Mouse (Mus musculus): ENCODE measurements around the gene Rusc2. TPM values are rescaled to one million over a fixed set of nuclear protein-coding genes. Genes with fewer than 3 reads are reported as not detected.

Gene Rusc2
- 12.5 and 33.4 TPM in 2 replicates for polyA plus RNA-seq (2016; fragmentation: Nextera tagmentation; extraction: Ambion mirVana)

DNA sequence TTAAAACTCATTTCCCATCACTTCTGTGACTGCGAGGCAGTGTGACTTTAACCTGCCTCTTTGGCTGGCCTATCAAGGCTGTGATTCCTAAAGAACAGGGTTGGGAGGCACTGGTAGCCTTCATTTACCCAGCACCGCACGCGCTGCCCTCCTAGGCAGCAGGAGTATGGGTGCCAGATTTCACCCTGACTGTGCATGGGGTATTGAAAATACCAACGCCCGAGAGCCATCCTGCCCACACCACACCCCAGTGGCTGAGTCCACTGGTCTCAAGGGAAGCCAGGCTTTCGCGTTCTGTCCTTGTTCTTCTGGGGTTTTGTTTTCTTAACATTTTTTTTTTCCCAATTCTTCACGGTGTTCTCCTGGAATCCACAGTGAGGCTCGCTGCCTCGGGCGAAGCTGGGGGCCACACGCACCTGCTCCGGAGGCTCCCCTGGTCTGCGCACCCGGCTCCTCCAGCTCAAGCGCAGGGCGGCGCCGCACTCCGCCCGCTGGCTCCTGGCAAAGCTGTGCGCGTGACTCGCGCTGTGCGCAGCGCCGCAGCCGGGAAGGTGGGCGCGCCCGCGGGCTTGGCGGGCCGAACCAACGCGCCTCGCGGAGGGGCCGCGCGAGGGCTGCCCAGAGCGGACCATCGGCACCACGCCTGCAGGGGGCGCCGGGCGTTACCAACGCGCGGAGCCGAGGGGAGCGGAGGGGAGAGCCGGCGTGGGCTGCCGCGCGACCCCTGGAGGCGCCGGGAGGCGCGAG is at the start of gene Rusc2:
Gene Rusc2, plus strand, starts transcription at position 572 of the 747 bp plus-strand sequence.
- H3K27ac ChIP-seq = peak within 1 kb of the TSS; percentile 89
- H3K36me3 ChIP-seq = no peaks in the 10 kb centered on the region
- peak; percentile 84 for DNase-seq (ENCODE audit: low spot score)
- 2% methylated on average over 63 of the region's 63 CpGs for WGBS
- peaks cover 23% of the 10 kb centered on the region for H3K27me3 ChIP-seq (ENCODE audit: insufficient read depth, poor library complexity, severe bottlenecking)
- H3K9me3 ChIP-seq = no peaks in the 10 kb centered on the region
- H3K4me3 ChIP-seq = peak within 1 kb of the TSS; percentile 73
- H3K4me1 ChIP-seq (replicated peaks) = peaks cover 23% of the 10 kb centered on the region

DNA sequence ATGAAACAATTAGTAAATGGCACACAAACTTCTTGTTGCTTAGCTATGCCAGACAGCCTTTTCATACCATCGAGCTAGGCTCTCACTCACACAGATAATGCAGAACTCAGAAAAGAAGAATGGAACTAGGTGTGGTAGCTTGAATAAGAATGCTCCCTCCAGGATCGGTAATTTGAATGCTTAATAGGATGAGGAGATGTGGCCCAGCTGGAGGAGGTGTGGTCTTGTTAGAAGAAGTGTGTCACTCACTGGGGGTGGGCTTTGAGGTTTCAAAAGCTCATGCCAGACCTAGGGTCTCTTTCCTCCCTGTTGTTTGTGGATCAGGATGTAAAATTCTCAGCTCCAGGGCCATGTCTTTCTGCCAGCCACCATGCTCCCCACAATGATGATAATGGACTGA is 47.0 kb upstream of the Rusc2 start:
- H3K27me3 ChIP-seq (ENCODE audit: insufficient read depth, poor library complexity, severe bottlenecking) = no peaks in the 10 kb centered on the region
- H3K36me3 ChIP-seq = no peaks in the 10 kb centered on the region
- H3K4me1 ChIP-seq (replicated peaks) = no peaks in the 10 kb centered on the region
- H3K27ac ChIP-seq = no peak overlapping the region
- no peak overlapping the region for H3K4me3 ChIP-seq
- peaks cover 12% of the 10 kb centered on the region for H3K9me3 ChIP-seq
- WGBS = 58% methylated on average over 2 of the region's 2 CpGs
- DNase-seq (ENCODE audit: low spot score) = no peak

DNA sequence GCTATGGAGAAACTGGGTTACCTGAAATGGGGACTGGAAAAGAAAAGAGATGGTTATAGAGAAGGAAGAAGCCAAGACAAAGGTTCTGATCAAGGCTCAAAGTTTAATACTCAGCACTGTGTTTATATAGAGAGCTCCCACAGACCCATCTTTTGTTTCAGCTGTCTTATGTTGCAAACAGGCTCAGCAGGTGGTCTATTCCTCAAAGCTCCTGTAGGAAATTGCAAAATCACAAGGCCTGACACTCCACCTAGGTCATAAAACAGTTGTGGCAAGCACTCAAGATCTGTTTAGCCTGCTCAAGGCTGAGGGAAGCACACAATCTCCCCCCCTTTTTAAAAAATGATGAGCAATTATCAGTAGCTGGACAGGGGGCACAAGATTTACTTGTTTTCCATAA is 45.6 kb upstream of the Rusc2 start:
- H3K9me3 ChIP-seq = peaks cover 12% of the 10 kb centered on the region
- H3K4me1 ChIP-seq (replicated peaks) = no peaks in the 10 kb centered on the region
- no peak overlapping the region for H3K27ac ChIP-seq
- H3K27me3 ChIP-seq (ENCODE audit: insufficient read depth, poor library complexity, severe bottlenecking) = no peaks in the 10 kb centered on the region
- no peak overlapping the region for H3K4me3 ChIP-seq
- DNase-seq (ENCODE audit: low spot score) = no peak
- no peaks in the 10 kb centered on the region for H3K36me3 ChIP-seq

DNA sequence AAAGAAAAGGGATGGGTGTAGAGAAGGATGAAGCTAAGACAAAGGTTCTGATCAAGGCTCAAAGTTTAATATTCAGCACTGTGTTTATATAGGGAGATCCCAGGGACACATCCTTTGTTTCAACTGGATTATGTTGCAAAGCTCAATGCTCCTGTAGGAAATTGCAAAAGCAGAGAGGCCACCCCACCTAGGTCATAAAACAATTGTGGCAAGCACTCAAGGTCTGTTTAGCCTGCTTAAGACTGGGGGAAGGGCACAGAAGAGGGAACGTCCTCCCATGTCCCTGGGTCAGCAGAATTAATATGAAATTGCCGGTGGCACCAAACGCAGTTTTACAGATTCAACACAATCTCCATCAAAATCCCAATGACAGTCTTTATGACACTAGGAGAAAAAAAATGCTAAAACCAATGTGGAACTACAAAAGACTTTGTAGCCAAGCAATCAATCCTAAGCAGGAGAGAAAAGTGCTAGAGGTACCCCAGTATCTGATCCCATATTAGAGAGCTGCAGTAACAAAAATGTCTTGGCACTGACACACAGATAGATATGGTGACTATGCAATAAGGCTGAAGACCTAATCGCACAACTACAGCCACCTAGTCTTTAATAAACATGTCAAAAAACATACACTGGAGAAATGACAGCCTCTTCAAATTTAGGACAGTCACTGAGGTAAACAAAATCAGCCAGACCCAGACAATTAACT is 41.5 kb upstream of the Rusc2 start:
- 85% methylated on average over 4 of the region's 4 CpGs for WGBS

DNA sequence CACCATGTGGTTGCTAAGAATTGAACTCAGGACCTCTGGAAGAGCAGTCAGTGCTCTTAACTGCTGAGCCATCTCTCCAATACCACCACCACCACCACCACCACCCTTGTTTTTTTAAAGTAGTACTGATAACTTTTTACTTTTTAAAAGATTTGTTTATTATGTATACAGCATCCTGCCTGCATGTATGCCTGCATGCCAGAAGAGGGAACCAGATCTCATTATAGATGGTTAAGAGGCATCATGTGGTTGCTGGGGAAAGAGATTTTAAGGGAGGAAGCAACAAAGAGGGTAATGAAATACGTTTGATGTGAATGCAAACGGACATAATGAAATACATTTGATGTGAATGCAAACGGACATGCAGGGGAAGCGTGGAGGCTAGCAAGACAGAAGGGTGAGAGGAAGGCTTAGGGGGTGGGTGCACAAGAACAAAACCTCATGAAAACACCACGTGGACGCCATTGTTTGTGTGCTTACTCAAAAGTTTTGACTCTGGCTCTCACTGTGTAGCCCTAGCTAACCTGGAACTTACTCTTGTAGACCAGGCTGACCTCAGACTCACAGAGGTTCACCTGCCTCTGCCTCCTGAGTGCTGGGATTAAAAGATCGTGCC is 40.4 kb upstream of the Rusc2 start:
- Histone ChIP-seq H3K4me1 (replicated peaks) (no peaks in the 10 kb centered on the region), H3K27me3 (ENCODE audit: insufficient read depth, poor library complexity, severe bottlenecking) (no peaks in the 10 kb centered on the region), H3K9me3 (peaks cover 6% of the 10 kb centered on the region), H3K27ac (no peak overlapping the region), H3K4me3 (no peak overlapping the region), H3K36me3 (no peaks in the 10 kb centered on the region)
- no peak for DNase-seq (ENCODE audit: low spot score)
- WGBS = 61% methylated on average over 7 of the region's 7 CpGs

More for the DNA sequence above, 41.5 kb upstream of the Rusc2 start:
- peaks cover 12% of the 10 kb centered on the region for H3K9me3 ChIP-seq
- DNase-seq (ENCODE audit: low spot score) = no peak
- no peaks in the 10 kb centered on the region for H3K36me3 ChIP-seq
- H3K4me1 ChIP-seq (replicated peaks) = no peaks in the 10 kb centered on the region
- H3K27ac ChIP-seq = no peak overlapping the region
- H3K4me3 ChIP-seq = no peak overlapping the region
- H3K27me3 ChIP-seq (ENCODE audit: insufficient read depth, poor library complexity, severe bottlenecking) = no peaks in the 10 kb centered on the region

DNA sequence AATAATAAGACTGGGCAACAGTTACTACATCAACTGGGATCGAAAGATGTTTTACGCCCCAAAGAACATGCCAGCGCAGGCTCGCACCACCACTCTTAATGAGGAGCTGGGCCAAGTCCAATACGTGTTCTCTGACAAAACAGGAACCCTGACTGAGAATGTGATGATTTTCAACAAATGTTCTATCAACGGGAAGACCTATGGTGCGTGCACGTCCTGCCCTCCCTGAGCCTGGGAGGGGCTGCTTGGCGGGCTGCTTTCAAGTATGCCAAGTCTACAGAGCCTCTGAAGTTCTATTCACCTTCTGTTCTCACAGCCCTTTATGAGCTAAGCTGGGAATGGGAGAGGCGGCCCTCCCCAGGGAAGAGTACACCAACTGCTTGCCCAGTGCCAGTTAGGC is 39.3 kb upstream of the Rusc2 start:
- Histone ChIP-seq H3K27ac (no peak overlapping the region), H3K4me3 (no peak overlapping the region), H3K9me3 (no peaks in the 10 kb centered on the region), H3K4me1 (replicated peaks) (no peaks in the 10 kb centered on the region), H3K36me3 (no peaks in the 10 kb centered on the region), H3K27me3 (ENCODE audit: insufficient read depth, poor library complexity, severe bottlenecking) (no peaks in the 10 kb centered on the region)
- DNase-seq (ENCODE audit: low spot score) = no peak
- WGBS = 91% methylated on average over 10 of the region's 10 CpGs

DNA sequence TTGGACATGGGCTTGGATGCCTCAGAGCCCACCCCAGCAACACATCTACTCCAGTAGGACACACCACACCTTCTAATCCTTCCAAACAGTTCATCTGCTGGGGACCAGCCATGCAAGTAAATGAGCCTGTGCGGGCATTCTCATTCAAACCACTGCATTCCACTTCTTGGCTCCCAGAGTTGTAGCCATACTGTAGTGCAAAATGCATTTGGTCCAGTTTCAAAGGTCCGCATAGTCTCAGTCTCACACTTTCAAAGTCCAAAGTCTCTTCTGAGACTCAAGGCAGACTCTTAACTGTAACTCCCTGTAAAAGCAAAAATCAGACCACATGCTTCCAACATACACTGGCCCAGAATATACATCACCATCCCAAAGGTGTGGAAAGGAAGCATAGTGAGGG is 36.8 kb upstream of the Rusc2 start:
- H3K36me3 ChIP-seq = no peaks in the 10 kb centered on the region
- no peaks in the 10 kb centered on the region for H3K9me3 ChIP-seq
- no peaks in the 10 kb centered on the region for H3K27me3 ChIP-seq (ENCODE audit: insufficient read depth, poor library complexity, severe bottlenecking)
- WGBS = 91% methylated on average over 2 of the region's 2 CpGs
- H3K4me1 ChIP-seq (replicated peaks) = no peaks in the 10 kb centered on the region
- H3K27ac ChIP-seq = no peak overlapping the region
- H3K4me3 ChIP-seq = no peak overlapping the region
- DNase-seq (ENCODE audit: low spot score) = no peak

DNA sequence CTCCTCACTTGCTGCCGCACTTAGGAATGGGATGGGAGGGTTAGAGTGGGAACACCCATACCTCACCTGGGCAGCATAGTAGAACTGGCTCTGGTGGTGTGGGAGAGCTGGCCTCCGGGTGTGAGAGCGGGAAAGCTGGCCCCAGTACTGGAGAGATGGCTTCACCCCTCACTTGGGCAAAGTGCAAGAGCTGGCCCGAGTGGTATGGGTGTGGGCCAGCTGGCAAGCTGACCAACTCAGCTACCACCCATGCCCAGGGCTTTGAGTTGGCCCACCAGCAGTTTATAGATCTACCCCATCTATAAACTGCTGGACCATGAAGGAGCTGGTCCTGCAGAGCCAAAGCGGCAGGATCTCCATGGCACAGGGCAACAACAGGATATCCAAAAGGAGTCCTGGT is 32.6 kb upstream of the Rusc2 start:
- Histone ChIP-seq H3K4me3 (no peak overlapping the region), H3K9me3 (peaks cover 4% of the 10 kb centered on the region; the same call in 1 of the 2 replicates), H3K4me1 (replicated peaks) (no peaks in the 10 kb centered on the region), H3K36me3 (no peaks in the 10 kb centered on the region), H3K27me3 (ENCODE audit: insufficient read depth, poor library complexity, severe bottlenecking) (no peaks in the 10 kb centered on the region), H3K27ac (no peak overlapping the region)
- 90% methylated on average over 5 of the region's 5 CpGs for WGBS
- no peak for DNase-seq (ENCODE audit: low spot score)

DNA sequence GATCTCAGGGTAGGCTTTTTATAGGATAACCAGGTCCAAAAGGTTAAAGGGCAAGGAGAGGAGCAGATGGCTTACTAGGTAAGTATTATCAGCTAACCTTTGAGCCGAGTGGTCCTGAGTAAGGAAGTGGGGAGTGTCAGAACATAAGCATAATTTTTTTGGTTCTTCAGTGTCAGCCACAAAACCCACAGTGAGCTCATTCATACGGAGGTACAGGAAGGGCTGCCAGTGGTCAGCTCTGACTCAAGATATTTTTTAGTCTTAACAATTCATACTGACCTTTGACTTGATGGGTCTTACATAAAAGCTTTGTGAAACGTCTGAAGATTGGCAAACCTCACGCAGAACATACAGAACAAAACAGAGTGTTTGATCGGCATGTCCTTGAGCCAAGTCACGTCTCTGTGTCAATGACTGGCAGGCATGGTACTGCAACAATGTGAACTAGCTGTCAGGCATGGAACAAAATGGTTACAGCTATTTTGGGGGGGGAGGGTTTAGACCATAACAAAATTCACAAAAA is 31.7 kb upstream of the Rusc2 start:
- Histone ChIP-seq H3K36me3 (no peaks in the 10 kb centered on the region), H3K27me3 (ENCODE audit: insufficient read depth, poor library complexity, severe bottlenecking) (no peaks in the 10 kb centered on the region), H3K4me1 (replicated peaks) (no peaks in the 10 kb centered on the region), H3K9me3 (peaks cover 4% of the 10 kb centered on the region; the same call in 1 of the 2 replicates), H3K27ac (no peak overlapping the region), H3K4me3 (no peak overlapping the region)
- DNase-seq (ENCODE audit: low spot score) = no peak
- WGBS = 78% methylated on average over 6 of the region's 6 CpGs

DNA sequence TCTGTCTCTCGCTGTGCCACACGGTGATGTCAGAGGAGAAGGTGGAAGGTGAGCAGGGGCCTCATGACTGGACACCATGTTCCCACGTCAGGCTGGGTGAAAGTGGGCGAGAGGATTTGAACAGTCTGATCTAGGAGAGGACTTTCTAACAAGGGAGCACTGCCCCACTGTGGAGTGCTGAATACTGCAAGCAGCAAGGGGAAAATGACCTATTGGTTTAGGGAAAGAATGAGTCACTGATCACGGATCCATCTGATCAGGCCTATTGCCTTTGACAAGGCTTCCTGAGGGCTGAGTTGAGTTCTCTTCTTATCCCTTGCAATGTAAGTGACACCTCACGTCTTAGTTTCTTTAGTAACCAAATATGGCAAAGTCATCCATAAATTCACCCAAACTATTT is 28.1 kb upstream of the Rusc2 start:
- no peaks in the 10 kb centered on the region for H3K4me1 ChIP-seq (replicated peaks)
- no peaks in the 10 kb centered on the region for H3K27me3 ChIP-seq (ENCODE audit: insufficient read depth, poor library complexity, severe bottlenecking)
- H3K36me3 ChIP-seq = no peaks in the 10 kb centered on the region
- H3K4me3 ChIP-seq = no peak overlapping the region
- WGBS = 89% methylated on average over 6 of the region's 6 CpGs
- no peak for DNase-seq (ENCODE audit: low spot score)
- no peak overlapping the region for H3K27ac ChIP-seq
- H3K9me3 ChIP-seq = peaks cover 4% of the 10 kb centered on the region; the same call in 1 of the 2 replicates

DNA sequence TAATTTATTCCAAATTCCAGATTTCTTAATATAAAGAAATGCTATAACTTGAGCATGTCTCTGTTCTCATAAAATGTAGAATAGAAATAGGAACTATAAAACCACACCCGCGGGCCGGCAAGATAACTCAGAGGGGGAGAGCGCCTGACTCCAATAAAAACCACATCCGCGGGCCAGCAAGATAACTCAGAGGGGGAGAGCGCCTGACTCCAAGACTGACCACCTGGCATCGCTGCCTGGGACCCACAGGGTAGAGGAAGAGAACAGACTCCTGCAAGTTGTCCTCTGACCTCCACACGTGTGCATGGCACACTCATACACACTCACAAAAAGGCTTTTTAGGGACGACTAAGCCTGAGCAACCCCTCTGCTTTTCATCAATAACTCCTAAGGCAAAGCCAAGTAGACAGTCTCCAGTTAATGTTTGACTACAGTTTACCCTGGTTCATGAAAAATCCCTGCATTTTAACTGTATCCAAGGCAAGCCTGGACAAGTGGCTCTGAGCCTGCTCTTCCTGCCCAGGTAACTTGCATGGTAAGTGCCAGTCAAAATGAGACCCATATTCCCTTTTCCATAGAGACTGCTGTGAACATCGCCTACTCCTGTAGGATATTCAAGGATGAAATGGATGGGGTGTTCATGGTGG is 16.7 kb upstream of the Rusc2 start:
- Histone ChIP-seq H3K27me3 (ENCODE audit: insufficient read depth, poor library complexity, severe bottlenecking) (no peaks in the 10 kb centered on the region), H3K9me3 (0 out of 2 replicates have a peak, but pooled peaks cover under 1% of the 10 kb centered on the region), H3K27ac (no peak overlapping the region), H3K4me3 (no peak overlapping the region), H3K4me1 (replicated peaks) (no peaks in the 10 kb centered on the region), H3K36me3 (no peaks in the 10 kb centered on the region)
- WGBS = 88% methylated on average over 11 of the region's 11 CpGs
- no peak for DNase-seq (ENCODE audit: low spot score)

DNA sequence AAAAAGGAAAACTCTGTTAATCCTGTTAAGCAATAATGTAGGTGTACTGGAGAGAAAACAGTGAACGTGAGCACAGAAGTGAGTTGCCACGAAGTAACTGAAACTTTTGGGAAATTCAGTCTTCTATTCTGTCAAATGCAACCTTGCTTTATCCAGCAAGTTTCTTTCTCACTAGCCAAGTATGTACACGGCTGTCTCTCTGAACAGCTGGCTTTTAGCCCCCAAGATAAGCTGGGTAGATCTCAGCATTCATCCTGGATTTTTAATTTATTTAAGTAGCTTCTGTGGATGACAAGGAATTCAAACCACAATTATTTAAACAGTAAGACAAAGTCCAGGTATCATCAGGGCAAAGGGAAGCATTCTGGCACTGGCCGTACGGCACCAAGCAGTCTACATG is 14.5 kb upstream of the Rusc2 start:
- WGBS = 90% methylated on average over 5 of the region's 5 CpGs
- DNase-seq (ENCODE audit: low spot score) = no peak

More for the DNA sequence above, 14.5 kb upstream of the Rusc2 start:
- Histone ChIP-seq H3K36me3 (no peaks in the 10 kb centered on the region), H3K4me1 (replicated peaks) (no peaks in the 10 kb centered on the region), H3K9me3 (no peaks in the 10 kb centered on the region), H3K4me3 (no peak overlapping the region), H3K27me3 (ENCODE audit: insufficient read depth, poor library complexity, severe bottlenecking) (no peaks in the 10 kb centered on the region), H3K27ac (no peak overlapping the region)
